Mouse (Mus musculus): ENCODE results near the gene Cit.

- TF ChIP-seq CTCF (IDR thresholded peaks at IDR 0.05) (no peak), EP300 (IDR thresholded peaks at IDR 0.05) (no peak)
These were observed 201.2 kb downstream of the Cit start for GRCm38 (mm10) chr5:116046246-116046645.
